Mouse (Mus musculus): ENCODE data around the gene Ssrp1. TPM values are rescaled to one million over a fixed set of nuclear protein-coding genes. Genes with fewer than 3 reads are reported as not detected.
A peak's percentile ranks its signal among the peaks of the same experiment; 100 is the strongest.

Ssrp1 gene
- polyA plus RNA-seq, 1 experiment from 2014 or later: 217 TPM

- no peak for DNase-seq (ENCODE audit: low spot score)
- WGBS: 26% methylated on average over 4 of the region's 4 CpGs
Observed at GRCm38 (mm10) chr2:85007729-85008128, 29.3 kb upstream of the Ssrp1 start.

GRCm38 (mm10) chr2:85009212-85009611, 27.8 kb upstream of the Ssrp1 start:
- ATAC-seq (ENCODE audit: low read depth) (no peak), DNase-seq (ENCODE audit: low spot score) (no peak)
- H3K4me3 ChIP-seq (ENCODE audit: low read depth, low read length): no peak overlapping the region
- H3K27me3 ChIP-seq (replicated peaks; ENCODE audit: control insufficient read depth, insufficient read depth, low read length): no peaks in the 10 kb centered on the region
- H3K36me3 ChIP-seq (ENCODE audit: control insufficient read depth, insufficient read depth, low read length): no peaks in the 10 kb centered on the region
- H3K4me2 ChIP-seq (ENCODE audit: low read depth, low read length): no peak overlapping the region
- H3K4me1 ChIP-seq (ENCODE audit: control insufficient read depth, insufficient read depth, low read length): 0 out of 2 replicates have a peak, but pooled peaks cover 3% of the 10 kb centered on the region
- H3K27ac ChIP-seq (replicated peaks; ENCODE audit: low read depth, low read length): no peak overlapping the region
- no peak overlapping the region for H3K9ac ChIP-seq (ENCODE audit: low read depth, low read length)
- no peaks in the 10 kb centered on the region for H3K9me3 ChIP-seq (ENCODE audit: control insufficient read depth, low read length)
- WGBS: 58% methylated on average over 2 of the region's 2 CpGs

More at GRCm38 (mm10) chr2:85007729-85008128, 29.3 kb upstream of the Ssrp1 start:
- no peak overlapping the region for H3K4me3 ChIP-seq (ENCODE audit: low read depth, low read length)
- no peak for ATAC-seq (ENCODE audit: low read depth)
- no peaks in the 10 kb centered on the region for H3K36me3 ChIP-seq (ENCODE audit: control insufficient read depth, insufficient read depth, low read length)
- 0 out of 2 replicates have a peak, but pooled peaks cover 3% of the 10 kb centered on the region for H3K4me1 ChIP-seq (ENCODE audit: control insufficient read depth, insufficient read depth, low read length)
- H3K27ac ChIP-seq (replicated peaks; ENCODE audit: low read depth, low read length): no peak overlapping the region
- H3K9me3 ChIP-seq (ENCODE audit: control insufficient read depth, low read length): no peaks in the 10 kb centered on the region
- no peak overlapping the region for H3K9ac ChIP-seq (ENCODE audit: low read depth, low read length)
- H3K4me2 ChIP-seq (ENCODE audit: low read depth, low read length): no peak overlapping the region
- H3K27me3 ChIP-seq (replicated peaks; ENCODE audit: control insufficient read depth, insufficient read depth, low read length): no peaks in the 10 kb centered on the region

GRCm38 (mm10) chr2:85011906-85012604, 25.0 kb upstream of the Ssrp1 start:
- Histone ChIP-seq H3K4me1 (ENCODE audit: control insufficient read depth, insufficient read depth, low read length) (0 out of 2 replicates have a peak, but pooled peaks cover 3% of the 10 kb centered on the region), H3K4me3 (ENCODE audit: low read depth, low read length) (no peak overlapping the region), H3K27ac (replicated peaks; ENCODE audit: low read depth, low read length) (no peak overlapping the region), H3K9me3 (ENCODE audit: control insufficient read depth, low read length) (no peaks in the 10 kb centered on the region), H3K9ac (ENCODE audit: low read depth, low read length) (no peak overlapping the region), H3K27me3 (replicated peaks; ENCODE audit: control insufficient read depth, insufficient read depth, low read length) (no peaks in the 10 kb centered on the region), H3K36me3 (ENCODE audit: control insufficient read depth, insufficient read depth, low read length) (no peaks in the 10 kb centered on the region), H3K4me2 (ENCODE audit: low read depth, low read length) (no peak overlapping the region)
- ATAC-seq (ENCODE audit: low read depth) (no peak), DNase-seq (ENCODE audit: low spot score) (peak; percentile 32)
- WGBS: 60% methylated on average over 9 of the region's 9 CpGs

- ATAC-seq (ENCODE audit: low read depth): no peak
- 85% methylated on average over 14 of the region's 14 CpGs for WGBS
- no peaks in the 10 kb centered on the region for H3K27me3 ChIP-seq (replicated peaks; ENCODE audit: control insufficient read depth, insufficient read depth, low read length)
Observed at GRCm38 (mm10) chr2:85012679-85013078, 24.4 kb upstream of the Ssrp1 start.

GRCm38 (mm10) chr2:85013826-85014587, 23.0 kb upstream of the Ssrp1 start:
- WGBS: 80% methylated on average over 5 of the region's 5 CpGs

More at GRCm38 (mm10) chr2:85012679-85013078, 24.4 kb upstream of the Ssrp1 start:
- no peak overlapping the region for H3K27ac ChIP-seq (replicated peaks; ENCODE audit: low read depth, low read length)
- H3K4me3 ChIP-seq (ENCODE audit: low read depth, low read length): no peak overlapping the region
- no peak overlapping the region for H3K9ac ChIP-seq (ENCODE audit: low read depth, low read length)
- no peaks in the 10 kb centered on the region for H3K9me3 ChIP-seq (ENCODE audit: control insufficient read depth, low read length)
- DNase-seq (ENCODE audit: low spot score): no peak
- H3K36me3 ChIP-seq (ENCODE audit: control insufficient read depth, insufficient read depth, low read length): no peaks in the 10 kb centered on the region
- no peak overlapping the region for H3K4me2 ChIP-seq (ENCODE audit: low read depth, low read length)
- H3K4me1 ChIP-seq (ENCODE audit: control insufficient read depth, insufficient read depth, low read length): 0 out of 2 replicates have a peak, but pooled peaks cover 3% of the 10 kb centered on the region

GRCm38 (mm10) chr2:85014588-85014982, 22.4 kb upstream of the Ssrp1 start:
- WGBS: 57% methylated on average over 3 of the region's 3 CpGs
- H3K27me3 ChIP-seq (replicated peaks; ENCODE audit: control insufficient read depth, insufficient read depth, low read length): no peaks in the 10 kb centered on the region
- H3K36me3 ChIP-seq (ENCODE audit: control insufficient read depth, insufficient read depth, low read length): no peaks in the 10 kb centered on the region
- H3K4me1 ChIP-seq (ENCODE audit: control insufficient read depth, insufficient read depth, low read length): 0 out of 2 replicates have a peak, but pooled peaks cover 3% of the 10 kb centered on the region
- no peak overlapping the region for H3K27ac ChIP-seq (replicated peaks; ENCODE audit: low read depth, low read length)
- H3K9me3 ChIP-seq (ENCODE audit: control insufficient read depth, low read length): no peaks in the 10 kb centered on the region
- no peak overlapping the region for H3K4me2 ChIP-seq (ENCODE audit: low read depth, low read length)
- ATAC-seq (ENCODE audit: low read depth): no peak; the same call in 1 of the 2 replicates
- no peak overlapping the region for H3K4me3 ChIP-seq (ENCODE audit: low read depth, low read length)
- H3K9ac ChIP-seq (ENCODE audit: low read depth, low read length): no peak overlapping the region
- DNase-seq (ENCODE audit: low spot score): no peak

More at GRCm38 (mm10) chr2:85013826-85014587, 23.0 kb upstream of the Ssrp1 start:
- H3K4me1 ChIP-seq (ENCODE audit: control insufficient read depth, insufficient read depth, low read length): 0 out of 2 replicates have a peak, but pooled peaks cover 3% of the 10 kb centered on the region
- H3K4me3 ChIP-seq (ENCODE audit: low read depth, low read length): no peak overlapping the region
- H3K9ac ChIP-seq (ENCODE audit: low read depth, low read length): no peak overlapping the region
- no peaks in the 10 kb centered on the region for H3K9me3 ChIP-seq (ENCODE audit: control insufficient read depth, low read length)
- H3K27me3 ChIP-seq (replicated peaks; ENCODE audit: control insufficient read depth, insufficient read depth, low read length): no peaks in the 10 kb centered on the region
- no peaks in the 10 kb centered on the region for H3K36me3 ChIP-seq (ENCODE audit: control insufficient read depth, insufficient read depth, low read length)
- ATAC-seq (ENCODE audit: low read depth) (no peak), DNase-seq (ENCODE audit: low spot score) (no peak)
- no peak overlapping the region for H3K4me2 ChIP-seq (ENCODE audit: low read depth, low read length)
- H3K27ac ChIP-seq (replicated peaks; ENCODE audit: low read depth, low read length): no peak overlapping the region

GRCm38 (mm10) chr2:85022043-85022442, 15.0 kb upstream of the Ssrp1 start:
- ATAC-seq (ENCODE audit: low read depth): no peak
- WGBS: 31% methylated on average over 4 of the region's 4 CpGs
- Histone ChIP-seq H3K9me3 (ENCODE audit: control insufficient read depth, low read length) (no peaks in the 10 kb centered on the region), H3K4me2 (ENCODE audit: low read depth, low read length) (no peak overlapping the region), H3K27me3 (replicated peaks; ENCODE audit: control insufficient read depth, insufficient read depth, low read length) (no peaks in the 10 kb centered on the region), H3K4me3 (ENCODE audit: low read depth, low read length) (no peak overlapping the region), H3K27ac (replicated peaks; ENCODE audit: low read depth, low read length) (no peak overlapping the region), H3K36me3 (ENCODE audit: control insufficient read depth, insufficient read depth, low read length) (no peaks in the 10 kb centered on the region), H3K4me1 (ENCODE audit: control insufficient read depth, insufficient read depth, low read length) (no peaks in the 10 kb centered on the region), H3K9ac (ENCODE audit: low read depth, low read length) (no peak overlapping the region)
- peak; percentile 43 for DNase-seq (ENCODE audit: low spot score)

- H3K36me3 ChIP-seq (ENCODE audit: control insufficient read depth, insufficient read depth, low read length): no peaks in the 10 kb centered on the region
- no peak overlapping the region for H3K4me3 ChIP-seq (ENCODE audit: low read depth, low read length)
- no peaks in the 10 kb centered on the region for H3K9me3 ChIP-seq (ENCODE audit: control insufficient read depth, low read length)
- no peaks in the 10 kb centered on the region for H3K4me1 ChIP-seq (ENCODE audit: control insufficient read depth, insufficient read depth, low read length)
- H3K4me2 ChIP-seq (ENCODE audit: low read depth, low read length): no peak overlapping the region
- DNase-seq (ENCODE audit: low spot score) (no peak), ATAC-seq (ENCODE audit: low read depth) (no peak)
- H3K27ac ChIP-seq (replicated peaks; ENCODE audit: low read depth, low read length): no peak overlapping the region
- 61% methylated on average over 3 of the region's 3 CpGs for WGBS
- H3K9ac ChIP-seq (ENCODE audit: low read depth, low read length): no peak overlapping the region
- H3K27me3 ChIP-seq (replicated peaks; ENCODE audit: control insufficient read depth, insufficient read depth, low read length): no peaks in the 10 kb centered on the region
Observed at GRCm38 (mm10) chr2:85026178-85026577, 10.9 kb upstream of the Ssrp1 start.
